Mouse (Mus musculus): ENCODE data around the gene Kdm4b. TPM values are rescaled to one million over a fixed set of nuclear protein-coding genes. Genes with fewer than 3 reads are reported as not detected.

The Kdm4b gene
- polyA plus RNA-seq, 1 experiment from 2014 or later = 24.1 TPM

DNA sequence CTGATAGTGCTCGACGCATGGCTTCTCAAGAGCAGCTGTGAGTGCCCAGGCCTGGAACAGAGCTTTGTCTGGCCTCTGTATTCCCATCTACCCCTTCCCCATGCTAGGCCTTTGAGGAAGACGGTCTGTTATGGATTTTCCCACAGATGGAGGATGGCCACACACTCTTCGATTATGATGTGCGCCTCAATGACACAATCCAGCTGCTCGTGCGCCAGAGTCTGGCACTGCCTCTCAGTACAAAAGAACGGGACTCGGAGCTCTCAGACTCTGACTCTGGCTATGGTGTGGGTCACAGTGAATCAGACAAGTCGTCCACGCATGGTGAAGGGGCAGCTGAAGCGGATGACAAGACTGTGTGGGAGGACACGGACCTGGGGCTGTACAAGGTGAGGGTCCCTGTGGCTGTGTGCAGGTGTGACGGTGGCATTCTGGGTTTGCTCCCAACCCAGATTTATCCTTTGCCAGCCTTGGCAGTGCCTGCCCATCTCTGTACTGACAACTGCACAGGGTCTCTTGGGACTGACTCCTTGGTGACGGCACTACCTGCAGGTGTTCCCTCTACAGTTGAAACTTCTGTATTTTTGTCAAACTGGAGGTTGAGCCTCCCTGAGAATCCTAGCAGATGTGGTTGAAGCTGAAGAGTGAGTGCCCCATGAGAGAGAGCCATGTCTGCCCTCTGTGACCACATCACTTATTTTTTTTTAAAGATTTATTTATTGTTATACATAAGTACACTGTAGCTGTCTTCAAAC is 16.5 kb upstream of the Kdm4b start:
- H3K4me3 ChIP-seq (ENCODE audit: control insufficient read depth in 1 of 2, insufficient read depth in 1 of 2, low read depth in 1 of 2, low read length in 2 of 2) = no peak overlapping the region
- no peak for ATAC-seq (ENCODE audit: insufficient number of reproducible peaks, insufficient read depth, low FRiP score, low read depth)
- peaks cover 93% of the 10 kb centered on the region for H3K36me3 ChIP-seq (ENCODE audit: control insufficient read depth, insufficient read depth, low read length)
- H3K27ac ChIP-seq (replicated peaks in 1 of 2; ENCODE audit: control insufficient read depth in 1 of 2, insufficient read depth in 1 of 2, low read depth in 2 of 2, low read length in 2 of 2) = no peak overlapping the region
- H3K27me3 ChIP-seq (ENCODE audit: control insufficient read depth, insufficient read depth, low read length) = no peaks in the 10 kb centered on the region
- H3K9me3 ChIP-seq (ENCODE audit: control insufficient read depth, low read length) = no peaks in the 10 kb centered on the region
- peaks cover 8 to 17% of the 10 kb centered on the region in 2 experiments for H3K4me1 ChIP-seq (ENCODE audit: control insufficient read depth in 2 of 2, insufficient read depth in 2 of 2, low read length in 2 of 2)
- no peak overlapping the region for H3K9ac ChIP-seq (ENCODE audit: low read length)
- WGBS = 90% methylated on average over 15 of the region's 15 CpGs
- H3K4me2 ChIP-seq (ENCODE audit: low read length) = no peak overlapping the region

DNA sequence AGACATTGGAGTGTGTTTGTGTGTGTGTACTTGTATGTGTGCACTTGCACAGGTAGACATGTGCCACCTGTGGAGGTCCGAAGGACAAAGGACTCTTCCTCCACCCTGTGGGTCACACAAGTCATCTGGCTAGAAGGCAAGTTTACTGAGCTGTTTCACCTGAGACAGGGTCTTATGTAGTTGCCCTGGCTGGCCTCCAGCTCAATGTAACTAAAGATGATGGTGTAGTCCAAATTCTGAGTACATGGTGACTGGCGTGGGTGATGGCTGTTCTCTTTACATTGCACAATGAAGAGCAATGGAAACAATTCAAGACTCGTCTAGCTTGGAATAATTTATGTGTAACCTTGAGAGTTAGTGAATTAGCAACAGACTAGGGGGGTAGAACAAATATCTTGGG is 1.4 kb upstream of the Kdm4b start:
- WGBS = 73% methylated on average over 3 of the region's 3 CpGs
- Histone ChIP-seq H3K27ac (replicated peaks in 1 of 2; ENCODE audit: control insufficient read depth in 1 of 2, insufficient read depth in 1 of 2, low read depth in 2 of 2, low read length in 2 of 2) (peak overlapping the region in 1 of 2 experiments; percentile 44; a peak in 1 of 4 replicates), H3K4me2 (ENCODE audit: low read length) (no peak overlapping the region), H3K9me3 (ENCODE audit: control insufficient read depth, low read length) (no peaks in the 10 kb centered on the region), H3K4me3 (ENCODE audit: control insufficient read depth in 1 of 2, insufficient read depth in 1 of 2, low read depth in 1 of 2, low read length in 2 of 2) (no peak overlapping the region), H3K4me1 (ENCODE audit: control insufficient read depth in 2 of 2, insufficient read depth in 2 of 2, low read length in 2 of 2) (peaks cover 23 to 29% of the 10 kb centered on the region in 2 experiments), H3K36me3 (ENCODE audit: control insufficient read depth, insufficient read depth, low read length) (peaks cover 33% of the 10 kb centered on the region), H3K9ac (ENCODE audit: low read length) (no peak overlapping the region), H3K27me3 (ENCODE audit: control insufficient read depth, insufficient read depth, low read length) (no peaks in the 10 kb centered on the region)
- ATAC-seq (ENCODE audit: insufficient number of reproducible peaks, insufficient read depth, low FRiP score, low read depth) = no peak

DNA sequence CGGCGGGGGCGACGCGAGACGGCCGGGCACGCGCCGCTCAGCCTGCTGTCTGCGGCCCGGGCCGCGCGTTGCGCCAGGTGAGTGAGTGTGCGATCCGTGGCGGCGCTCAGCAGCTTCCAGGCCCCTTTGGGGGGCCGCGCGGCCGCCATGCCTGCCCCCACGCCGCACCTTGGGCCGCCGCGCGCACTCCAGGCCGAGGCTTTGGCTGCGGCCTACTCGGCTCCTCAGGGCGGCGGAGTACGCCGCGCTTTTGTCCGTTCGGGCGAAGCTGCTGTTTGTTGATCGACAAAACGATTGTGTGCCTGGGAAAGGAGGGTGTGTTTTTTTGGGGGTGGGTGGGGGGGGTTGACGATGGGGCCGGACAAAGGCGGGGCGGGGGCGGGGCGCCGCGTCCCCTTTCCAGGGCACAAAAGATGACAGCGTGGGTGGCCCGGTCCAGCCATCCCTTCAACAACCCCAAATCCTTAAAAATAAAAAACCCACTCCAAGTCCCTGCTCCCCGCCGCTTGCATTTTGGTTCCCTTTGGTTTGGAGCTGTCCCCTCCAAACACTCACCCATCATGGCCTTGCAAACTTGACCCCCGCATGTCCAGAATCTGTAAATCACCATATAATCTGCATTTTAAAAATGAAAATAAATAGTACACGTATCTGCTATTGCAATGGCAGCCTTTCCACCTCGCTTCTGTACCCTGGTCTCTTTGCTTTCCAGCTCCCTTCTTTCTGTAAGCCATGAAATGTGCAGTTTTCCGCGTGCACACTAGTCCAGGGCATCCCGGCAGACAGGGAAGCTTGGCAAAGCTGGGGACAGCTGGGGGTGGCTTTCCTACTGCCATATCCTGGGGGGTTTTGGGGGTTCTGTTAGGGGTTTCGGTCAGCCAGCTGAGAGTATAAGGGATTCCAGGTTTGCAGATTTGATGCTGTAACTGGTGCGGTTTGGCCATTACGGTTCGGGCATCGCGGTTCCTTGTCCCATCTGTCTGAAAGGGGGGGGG is 588 bp downstream of the Kdm4b start:
- H3K27ac ChIP-seq (replicated peaks in 1 of 2; ENCODE audit: control insufficient read depth in 1 of 2, insufficient read depth in 1 of 2, low read depth in 2 of 2, low read length in 2 of 2) = peak overlapping the region; percentile 79 to 97
- 3% methylated on average over 66 of the region's 67 CpGs for WGBS

DNA sequence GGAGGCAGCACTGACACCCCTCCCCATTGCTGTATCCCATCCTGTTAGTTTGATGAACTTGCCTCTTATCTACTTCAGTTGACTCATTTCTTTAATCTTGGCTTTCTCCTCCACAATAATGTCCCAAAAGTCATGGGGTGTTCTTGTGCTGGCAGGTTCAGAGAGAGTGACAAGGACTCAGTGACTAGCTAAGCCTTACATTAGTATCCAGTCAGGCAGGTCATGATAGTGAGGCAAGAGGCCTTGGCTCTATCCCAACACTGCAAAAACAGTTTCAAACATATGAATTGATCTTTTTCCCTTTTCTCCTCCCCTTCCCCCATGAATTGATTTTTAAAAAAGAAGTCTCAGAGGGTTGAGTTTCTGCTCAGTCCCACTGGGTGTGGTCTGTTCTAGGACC is 3.4 kb downstream of the Kdm4b start:
- Histone ChIP-seq H3K27ac (replicated peaks in 1 of 2; ENCODE audit: control insufficient read depth in 1 of 2, insufficient read depth in 1 of 2, low read depth in 2 of 2, low read length in 2 of 2) (no peak overlapping the region), H3K27me3 (ENCODE audit: control insufficient read depth, insufficient read depth, low read length) (no peaks in the 10 kb centered on the region), H3K9ac (ENCODE audit: low read length) (no peak overlapping the region), H3K4me3 (ENCODE audit: control insufficient read depth in 1 of 2, insufficient read depth in 1 of 2, low read depth in 1 of 2, low read length in 2 of 2) (no peak overlapping the region), H3K4me2 (ENCODE audit: low read length) (no peak overlapping the region), H3K4me1 (ENCODE audit: control insufficient read depth in 2 of 2, insufficient read depth in 2 of 2, low read length in 2 of 2) (peaks cover 28 to 49% of the 10 kb centered on the region in 2 experiments), H3K36me3 (ENCODE audit: control insufficient read depth, insufficient read depth, low read length) (no peaks in the 10 kb centered on the region), H3K9me3 (ENCODE audit: control insufficient read depth, low read length) (no peaks in the 10 kb centered on the region)
- no peak for ATAC-seq (ENCODE audit: insufficient number of reproducible peaks, insufficient read depth, low FRiP score, low read depth)

More for the DNA sequence above, 588 bp downstream of the Kdm4b start:
- peak overlapping the region; percentile 96 for H3K9ac ChIP-seq (ENCODE audit: low read length)
- peaks cover 13% of the 10 kb centered on the region for H3K36me3 ChIP-seq (ENCODE audit: control insufficient read depth, insufficient read depth, low read length)
- no peaks in the 10 kb centered on the region for H3K27me3 ChIP-seq (ENCODE audit: control insufficient read depth, insufficient read depth, low read length)
- ATAC-seq (ENCODE audit: insufficient number of reproducible peaks, insufficient read depth, low FRiP score, low read depth) = peak; percentile 43
- H3K4me1 ChIP-seq (ENCODE audit: control insufficient read depth in 2 of 2, insufficient read depth in 2 of 2, low read length in 2 of 2) = peaks cover 28 to 43% of the 10 kb centered on the region in 2 experiments
- H3K4me2 ChIP-seq (ENCODE audit: low read length) = peak overlapping the region; percentile 94
- no peaks in the 10 kb centered on the region for H3K9me3 ChIP-seq (ENCODE audit: control insufficient read depth, low read length)
- H3K4me3 ChIP-seq (ENCODE audit: control insufficient read depth in 1 of 2, insufficient read depth in 1 of 2, low read depth in 1 of 2, low read length in 2 of 2) = peak overlapping the region; percentile 76 to 91

DNA sequence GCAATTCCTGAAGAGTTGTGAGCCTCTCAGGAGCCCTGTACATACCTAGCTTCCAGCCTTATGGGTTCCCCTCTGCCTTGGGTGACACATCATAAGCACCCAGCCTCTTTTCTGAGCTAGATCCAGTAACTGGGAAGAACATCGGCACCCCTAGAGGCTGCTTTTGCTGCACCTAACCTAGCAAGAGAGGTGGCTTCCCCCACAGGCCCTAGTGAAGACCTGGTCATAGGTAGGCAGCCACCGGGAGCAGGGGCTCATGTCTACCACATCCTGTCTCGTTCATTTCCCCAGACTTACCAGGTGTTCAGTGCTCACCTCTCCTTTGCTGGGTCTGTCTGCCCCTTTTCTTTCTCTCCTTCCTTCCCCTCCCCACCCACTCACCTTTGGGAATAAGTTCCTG is 4.5 kb downstream of the Kdm4b start:
- no peak overlapping the region for H3K4me2 ChIP-seq (ENCODE audit: low read length)
- H3K9ac ChIP-seq (ENCODE audit: low read length) = no peak overlapping the region
- no peak for ATAC-seq (ENCODE audit: insufficient number of reproducible peaks, insufficient read depth, low FRiP score, low read depth)
- H3K4me3 ChIP-seq (ENCODE audit: control insufficient read depth in 1 of 2, insufficient read depth in 1 of 2, low read depth in 1 of 2, low read length in 2 of 2) = no peak overlapping the region
- H3K36me3 ChIP-seq (ENCODE audit: control insufficient read depth, insufficient read depth, low read length) = no peaks in the 10 kb centered on the region
- no peaks in the 10 kb centered on the region for H3K27me3 ChIP-seq (ENCODE audit: control insufficient read depth, insufficient read depth, low read length)
- 66% methylated on average over 3 of the region's 3 CpGs for WGBS
- H3K27ac ChIP-seq (replicated peaks in 1 of 2; ENCODE audit: control insufficient read depth in 1 of 2, insufficient read depth in 1 of 2, low read depth in 2 of 2, low read length in 2 of 2) = no peak overlapping the region
- H3K9me3 ChIP-seq (ENCODE audit: control insufficient read depth, low read length) = no peaks in the 10 kb centered on the region
- peaks cover 24 to 45% of the 10 kb centered on the region in 2 experiments for H3K4me1 ChIP-seq (ENCODE audit: control insufficient read depth in 2 of 2, insufficient read depth in 2 of 2, low read length in 2 of 2)

DNA sequence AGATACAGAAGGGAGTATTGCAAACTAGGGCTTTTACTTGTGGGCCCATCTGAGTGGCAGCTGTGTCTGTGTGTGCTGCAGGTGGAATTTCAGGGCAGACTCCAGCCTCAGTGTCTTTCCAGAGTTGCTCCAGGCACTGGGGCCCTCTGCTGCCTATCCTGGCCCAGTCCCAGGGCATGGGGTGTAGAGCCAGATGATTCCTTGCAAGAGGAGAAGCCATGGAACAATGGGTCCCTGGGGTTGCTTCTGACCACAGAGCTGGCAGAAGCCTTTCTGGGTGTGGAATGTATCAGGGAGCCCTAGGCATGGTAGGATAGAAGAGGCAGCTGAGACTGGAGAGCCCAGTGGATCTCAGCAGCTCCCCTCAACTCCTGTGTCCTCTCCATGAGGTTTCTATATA is 5.4 kb downstream of the Kdm4b start:
- Histone ChIP-seq H3K4me3 (ENCODE audit: control insufficient read depth in 1 of 2, insufficient read depth in 1 of 2, low read depth in 1 of 2, low read length in 2 of 2) (no peak overlapping the region), H3K9ac (ENCODE audit: low read length) (no peak overlapping the region), H3K4me1 (ENCODE audit: control insufficient read depth in 2 of 2, insufficient read depth in 2 of 2, low read length in 2 of 2) (peaks cover 24 to 45% of the 10 kb centered on the region in 2 experiments), H3K9me3 (ENCODE audit: control insufficient read depth, low read length) (no peaks in the 10 kb centered on the region), H3K4me2 (ENCODE audit: low read length) (no peak overlapping the region), H3K27me3 (ENCODE audit: control insufficient read depth, insufficient read depth, low read length) (no peaks in the 10 kb centered on the region), H3K27ac (replicated peaks in 1 of 2; ENCODE audit: control insufficient read depth in 1 of 2, insufficient read depth in 1 of 2, low read depth in 2 of 2, low read length in 2 of 2) (no peak overlapping the region), H3K36me3 (ENCODE audit: control insufficient read depth, insufficient read depth, low read length) (no peaks in the 10 kb centered on the region)
- no peak for ATAC-seq (ENCODE audit: insufficient number of reproducible peaks, insufficient read depth, low FRiP score, low read depth)

DNA sequence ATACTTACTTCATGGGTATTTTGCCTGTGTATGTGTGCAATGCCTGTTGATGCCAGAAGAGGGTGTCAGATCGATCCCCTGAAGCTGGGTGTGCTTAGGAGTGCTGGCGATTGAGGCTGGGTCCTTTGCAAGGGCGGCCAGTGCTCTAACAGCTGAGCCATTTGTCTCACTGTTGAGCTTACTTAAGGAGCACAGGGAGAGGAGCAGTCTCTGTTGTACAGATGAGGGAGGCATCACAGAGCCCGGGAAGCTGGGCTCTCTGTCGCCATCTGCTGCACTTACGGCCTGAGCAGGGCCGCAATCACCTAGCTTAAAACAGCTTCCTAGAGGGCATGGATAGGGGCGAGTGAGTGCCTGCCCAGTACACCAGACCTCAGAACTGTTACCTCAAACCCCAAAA is 7.1 kb downstream of the Kdm4b start:
- no peaks in the 10 kb centered on the region for H3K9me3 ChIP-seq (ENCODE audit: control insufficient read depth, low read length)
- H3K27me3 ChIP-seq (ENCODE audit: control insufficient read depth, insufficient read depth, low read length) = no peaks in the 10 kb centered on the region
- H3K4me1 ChIP-seq (ENCODE audit: control insufficient read depth in 2 of 2, insufficient read depth in 2 of 2, low read length in 2 of 2) = peaks cover 21 to 48% of the 10 kb centered on the region in 2 experiments
- WGBS = 42% methylated on average over 8 of the region's 8 CpGs
- no peaks in the 10 kb centered on the region for H3K36me3 ChIP-seq (ENCODE audit: control insufficient read depth, insufficient read depth, low read length)
- no peak overlapping the region for H3K27ac ChIP-seq (replicated peaks in 1 of 2; ENCODE audit: control insufficient read depth in 1 of 2, insufficient read depth in 1 of 2, low read depth in 2 of 2, low read length in 2 of 2)
- H3K4me3 ChIP-seq (ENCODE audit: control insufficient read depth in 1 of 2, insufficient read depth in 1 of 2, low read depth in 1 of 2, low read length in 2 of 2) = no peak overlapping the region
- no peak overlapping the region for H3K4me2 ChIP-seq (ENCODE audit: low read length)
- ATAC-seq (ENCODE audit: insufficient number of reproducible peaks, insufficient read depth, low FRiP score, low read depth) = no peak
- no peak overlapping the region for H3K9ac ChIP-seq (ENCODE audit: low read length)
